Mouse (Mus musculus) midbrain, embryonic 12.5 days (tissue): ENCODE measurements around the gene Mien1. TPM values are rescaled to one million over a fixed set of nuclear protein-coding genes. Genes with fewer than 3 reads are reported as not detected.
A peak's percentile ranks its signal among the peaks of the same experiment; 100 is the strongest.

Experiments
- ATAC-seq: fragments of 200-750 bp; cut with Nextera tagmentation; 2 replicates; pipeline ENCODE4 v1.8.0; 2017; ENCODE audit warnings: low read depth, moderate TSS enrichment, moderate library complexity; ENCODE audit not compliant: low FRiP score
- H3K27ac ChIP-seq: fragments of 300-500 bp; sonication (generic); replicated peaks from 2 replicates; pipeline ENCODE4 v1.5.1; 2016; ENCODE audit warnings: mild to moderate bottlenecking
- H3K27me3 ChIP-seq: fragments of 300-500 bp; sonication (generic); 2 replicates; pipeline ENCODE4 v1.6.1; 2016; ENCODE audit warnings: mild to moderate bottlenecking
- H3K36me3 ChIP-seq: fragments of 300-500 bp; sonication (generic); 2 replicates; pipeline ENCODE4 v1.6.1; 2016
- H3K4me1 ChIP-seq: fragments of 300-500 bp; sonication (generic); 2 replicates; pipeline ENCODE4 v1.6.1; 2016
- H3K4me2 ChIP-seq: fragments of 300-500 bp; sonication (generic); replicated peaks from 2 replicates; pipeline ENCODE4 v1.6.1; 2016; ENCODE audit warnings: mild to moderate bottlenecking, moderate library complexity
- H3K4me3 ChIP-seq: fragments of 300-500 bp; sonication (generic); 2 replicates; pipeline ENCODE4 v1.5.1; 2016; ENCODE audit warnings: mild to moderate bottlenecking
- H3K9ac ChIP-seq: fragments of 300-500 bp; sonication (generic); replicated peaks from 2 replicates; pipeline ENCODE4 v1.6.1; 2016; ENCODE audit warnings: mild to moderate bottlenecking, moderate library complexity
- H3K9me3 ChIP-seq: fragments of 300-500 bp; sonication (generic); 2 replicates; pipeline ENCODE4 v1.6.1; 2016; ENCODE audit warnings: mild to moderate bottlenecking
- WGBS: fragments of 180-500 bp; shearing (Covaris S2); methylation state at CpG from one replicate; pipeline ENCODE4 v1.1.7; 2016; 5-methylcytosine and 5-hydroxymethylcytosine counted together
- polyA plus RNA-seq: library from polyadenylated mRNA; unstranded; fragments of >200 nt; fragmentation: Nextera tagmentation; extraction: Ambion mirVana; gene quantifications from 2 replicates; pipeline ENCODE4 v1.2.1, GENCODE M21; 2016

Mien1 gene
- polyA plus RNA-seq, 1 experiment from 2014 or later = 163 TPM

DNA sequence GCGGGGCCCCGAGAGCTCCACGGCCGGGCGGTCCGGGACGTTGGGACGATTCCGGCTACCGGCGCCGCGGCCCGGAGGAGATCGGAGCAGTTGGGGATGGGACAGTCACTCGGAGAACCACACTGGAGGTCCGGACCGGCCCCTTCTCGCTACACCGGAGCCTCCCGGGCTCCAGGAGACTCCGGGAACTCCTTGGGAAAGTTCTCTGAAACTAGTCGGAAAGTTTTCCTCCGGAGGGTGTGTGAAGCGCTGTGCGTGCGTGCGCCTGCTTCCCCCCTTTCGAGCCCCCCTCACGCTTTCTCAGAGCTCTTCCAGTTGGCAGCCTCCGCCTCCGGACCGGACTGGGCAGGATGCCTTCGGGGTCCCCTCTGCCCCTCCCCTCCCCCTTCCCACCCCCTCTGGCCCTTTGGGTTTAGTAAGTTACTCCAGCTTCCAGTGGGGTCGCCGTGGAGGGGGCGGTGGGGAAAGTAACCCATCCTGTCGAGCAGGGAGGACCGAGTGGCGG lies 25.9 kb downstream of the Mien1 start:
- peaks cover 38% of the 10 kb centered on the region for H3K4me1 ChIP-seq
- ATAC-seq = peak; percentile 56
- WGBS = under 1% methylated on average over 40 of the region's 40 CpGs

DNA sequence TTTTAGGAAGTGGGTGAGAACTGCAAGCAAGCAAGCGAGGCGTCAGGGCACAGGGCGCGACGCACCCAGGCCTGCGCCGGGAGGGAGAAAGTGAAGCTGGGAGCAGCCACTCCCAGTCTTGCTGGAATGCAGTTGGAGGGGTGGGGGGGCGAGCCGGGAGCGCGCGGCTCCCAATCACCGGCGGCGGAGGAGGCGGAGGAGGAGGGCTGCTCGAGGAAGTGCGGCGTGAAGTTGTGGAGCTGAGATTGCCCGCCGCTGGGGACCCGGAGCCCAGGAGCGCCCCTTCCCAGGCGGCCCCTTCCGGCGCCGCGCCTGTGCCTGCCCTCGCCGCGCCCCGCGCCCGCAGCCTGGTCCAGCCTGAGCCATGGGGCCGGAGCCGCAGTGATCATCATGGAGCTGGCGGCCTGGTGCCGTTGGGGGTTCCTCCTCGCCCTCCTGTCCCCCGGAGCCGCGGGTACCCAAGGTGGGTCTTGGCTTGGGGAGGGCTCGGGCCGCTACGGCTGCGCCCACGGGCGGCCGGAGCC lies 26.5 kb downstream of the Mien1 start, which contains the start of gene Erbb2:
TSS of gene Erbb2 (plus strand) at position 198 of the 524 bp plus-strand sequence.
- peak; percentile 70 for ATAC-seq

More for the DNA sequence above, 25.9 kb downstream of the Mien1 start:
- H3K9me3 ChIP-seq = no peaks in the 10 kb centered on the region
- H3K36me3 ChIP-seq = no peaks in the 10 kb centered on the region
- peak overlapping the region; percentile 80 for H3K9ac ChIP-seq
- peaks cover 43% of the 10 kb centered on the region for H3K27me3 ChIP-seq
- H3K27ac ChIP-seq = peak overlapping the region; percentile 67
- peak overlapping the region; percentile 97 for H3K4me2 ChIP-seq
- peak overlapping the region; percentile 79 for H3K4me3 ChIP-seq

GRCm38 (mm10) chr11:98409341-98409822 lies 29.4 kb downstream of the Mien1 start:
- H3K9ac ChIP-seq = 0 out of 2 replicates have a peak overlapping the region, but pooled peaks have one; percentile 12
- peaks cover 45% of the 10 kb centered on the region for H3K27me3 ChIP-seq
- peak; percentile 59; the same call in 1 of the 2 replicates for ATAC-seq
- peaks cover 38% of the 10 kb centered on the region for H3K4me1 ChIP-seq
- H3K27ac ChIP-seq = peak overlapping the region; percentile 8; the same call in 1 of the 2 replicates
- H3K9me3 ChIP-seq = no peaks in the 10 kb centered on the region
- no peaks in the 10 kb centered on the region for H3K36me3 ChIP-seq
- 0 out of 2 replicates have a peak overlapping the region, but pooled peaks have one; percentile 1 for H3K4me3 ChIP-seq
- peak overlapping the region; percentile 26 for H3K4me2 ChIP-seq
- 0% methylated on average over 9 of the region's 10 CpGs for WGBS

More for the DNA sequence above, 26.5 kb downstream of the Mien1 start, which contains the start of gene Erbb2:
- Histone ChIP-seq H3K4me3 (peak within 1 kb of the TSS; percentile 79), H3K4me1 (peaks cover 38% of the 10 kb centered on the region), H3K4me2 (peak within 1 kb of the TSS; percentile 97), H3K36me3 (no peaks in the 10 kb centered on the region), H3K27ac (peak within 1 kb of the TSS; percentile 67), H3K9ac (peak within 1 kb of the TSS; percentile 80), H3K9me3 (no peaks in the 10 kb centered on the region), H3K27me3 (peaks cover 43% of the 10 kb centered on the region)
- WGBS = under 1% methylated on average over 46 of the region's 49 CpGs

DNA sequence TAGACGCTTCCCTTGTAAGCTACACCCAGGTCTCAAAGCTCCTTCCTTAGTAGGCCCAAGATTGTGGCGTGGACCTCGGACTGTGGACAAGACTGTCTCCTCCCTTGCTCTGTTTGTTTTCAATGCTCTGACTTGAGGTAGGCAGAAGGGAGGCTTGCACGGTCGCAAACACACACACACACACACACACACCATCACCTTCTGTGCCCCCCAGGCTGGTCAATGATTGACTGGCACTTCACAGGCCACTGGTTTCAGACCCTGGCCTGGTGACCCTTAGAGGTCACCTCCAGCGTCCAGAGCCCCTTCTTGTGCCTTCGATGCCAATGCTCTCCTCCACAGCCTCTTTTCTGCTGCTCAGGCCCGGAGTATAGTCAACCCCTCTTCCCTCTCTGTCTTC lies 29.9 kb downstream of the Mien1 start:
- H3K4me3 ChIP-seq = 0 out of 2 replicates have a peak overlapping the region, but pooled peaks have one; percentile 1
- WGBS = 54% methylated on average over 8 of the region's 8 CpGs
- H3K9ac ChIP-seq = 0 out of 2 replicates have a peak overlapping the region, but pooled peaks have one; percentile 12
- ATAC-seq = no peak
- H3K36me3 ChIP-seq = no peaks in the 10 kb centered on the region
- no peaks in the 10 kb centered on the region for H3K9me3 ChIP-seq
- peaks cover 41% of the 10 kb centered on the region for H3K27me3 ChIP-seq
- peak overlapping the region; percentile 26 for H3K4me2 ChIP-seq
- peaks cover 33% of the 10 kb centered on the region for H3K4me1 ChIP-seq
- peak overlapping the region; percentile 8; the same call in 1 of the 2 replicates for H3K27ac ChIP-seq

- Histone ChIP-seq H3K4me1 (peaks cover 14% of the 10 kb centered on the region), H3K27ac (no peak overlapping the region), H3K9me3 (no peaks in the 10 kb centered on the region), H3K4me2 (no peak overlapping the region), H3K4me3 (no peak overlapping the region), H3K27me3 (peaks cover 35% of the 10 kb centered on the region), H3K9ac (no peak overlapping the region), H3K36me3 (no peaks in the 10 kb centered on the region)
- WGBS = 72% methylated on average over 6 of the region's 6 CpGs
- no peak for ATAC-seq
Measured at GRCm38 (mm10) chr11:98406621-98407020, 32.2 kb downstream of the Mien1 start.

GRCm38 (mm10) chr11:98400816-98401215 lies 38.0 kb downstream of the Mien1 start:
- H3K4me2 ChIP-seq = peak overlapping the region; percentile 68
- peak overlapping the region; percentile 74 for H3K4me3 ChIP-seq
- peaks cover 12% of the 10 kb centered on the region for H3K4me1 ChIP-seq
- no peak for ATAC-seq
- WGBS = 51% methylated on average over 3 of the region's 3 CpGs
- peaks cover 23% of the 10 kb centered on the region for H3K27me3 ChIP-seq
- peak overlapping the region; percentile 72 for H3K9ac ChIP-seq
- no peaks in the 10 kb centered on the region for H3K9me3 ChIP-seq
- no peaks in the 10 kb centered on the region for H3K36me3 ChIP-seq
- H3K27ac ChIP-seq = peak overlapping the region; percentile 98

- peaks cover 23% of the 10 kb centered on the region for H3K27me3 ChIP-seq
- peak; percentile 91 for ATAC-seq
- H3K36me3 ChIP-seq = no peaks in the 10 kb centered on the region
- peak within 1 kb of the TSS; percentile 74 for H3K4me3 ChIP-seq
- no peaks in the 10 kb centered on the region for H3K9me3 ChIP-seq
- under 1% methylated on average over 40 of the region's 40 CpGs for WGBS
- peaks cover 12% of the 10 kb centered on the region for H3K4me1 ChIP-seq
- peak within 1 kb of the TSS; percentile 72 for H3K9ac ChIP-seq
- peak within 1 kb of the TSS; percentile 98 for H3K27ac ChIP-seq
- peak within 1 kb of the TSS; percentile 68 for H3K4me2 ChIP-seq
Measured at GRCm38 (mm10) chr11:98400161-98400726, 38.5 kb downstream of the Mien1 start, which contains the start of gene Pgap3. TSS of gene Pgap3 (minus strand) at chr11:98400490.

GRCm38 (mm10) chr11:98397946-98398345 lies 40.8 kb downstream of the Mien1 start:
- Histone ChIP-seq H3K36me3 (no peaks in the 10 kb centered on the region), H3K9me3 (no peaks in the 10 kb centered on the region), H3K27ac (no peak overlapping the region), H3K4me2 (no peak overlapping the region), H3K9ac (no peak overlapping the region), H3K4me3 (no peak overlapping the region), H3K4me1 (peaks cover 17% of the 10 kb centered on the region), H3K27me3 (peaks cover 11% of the 10 kb centered on the region; the same call in 1 of the 2 replicates)
- ATAC-seq = no peak
- WGBS = 89% methylated on average over 7 of the region's 7 CpGs

GRCm38 (mm10) chr11:98395041-98395440 lies 43.8 kb downstream of the Mien1 start:
- no peak for ATAC-seq
- no peaks in the 10 kb centered on the region for H3K9me3 ChIP-seq
- H3K4me2 ChIP-seq = no peak overlapping the region
- H3K4me3 ChIP-seq = no peak overlapping the region
- WGBS = 67% methylated on average over 4 of the region's 4 CpGs
- H3K27ac ChIP-seq = no peak overlapping the region
- no peaks in the 10 kb centered on the region for H3K36me3 ChIP-seq
- H3K27me3 ChIP-seq = peaks cover 31% of the 10 kb centered on the region
- peaks cover 10% of the 10 kb centered on the region for H3K4me1 ChIP-seq
- H3K9ac ChIP-seq = no peak overlapping the region

DNA sequence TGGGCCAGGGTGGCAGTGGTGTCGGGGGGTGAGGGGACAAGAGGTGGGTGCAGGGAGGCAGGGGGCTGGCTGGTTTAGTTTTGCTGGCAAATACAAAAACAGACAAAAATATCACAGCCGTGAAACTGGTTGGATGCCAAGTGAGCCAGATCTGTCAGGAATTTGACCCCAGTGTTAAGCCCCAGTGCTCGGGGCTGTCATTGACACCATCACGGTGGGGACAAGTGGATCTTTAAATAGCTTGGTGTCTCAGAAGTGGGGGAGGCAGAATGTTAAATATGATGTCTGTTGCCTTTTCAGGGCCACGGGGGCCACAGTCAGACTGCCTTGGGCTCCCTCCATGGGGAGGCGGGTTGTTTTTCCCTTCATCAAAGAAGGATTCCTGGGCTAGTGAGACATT lies 44.5 kb downstream of the Mien1 start:
- Histone ChIP-seq H3K27me3 (peaks cover 37% of the 10 kb centered on the region), H3K36me3 (no peaks in the 10 kb centered on the region), H3K9me3 (no peaks in the 10 kb centered on the region), H3K27ac (no peak overlapping the region), H3K4me2 (no peak overlapping the region), H3K4me3 (no peak overlapping the region), H3K4me1 (peaks cover 5% of the 10 kb centered on the region; the same call in 1 of the 2 replicates), H3K9ac (no peak overlapping the region)
- no peak for ATAC-seq
- WGBS = 64% methylated on average over 6 of the region's 6 CpGs

GRCm38 (mm10) chr11:98393317-98393716 lies 45.5 kb downstream of the Mien1 start:
- H3K9ac ChIP-seq = no peak overlapping the region
- peaks cover 47% of the 10 kb centered on the region for H3K27me3 ChIP-seq
- WGBS = 82% methylated on average over 6 of the region's 6 CpGs
- no peaks in the 10 kb centered on the region for H3K36me3 ChIP-seq
- ATAC-seq = no peak
- no peaks in the 10 kb centered on the region for H3K9me3 ChIP-seq
- peaks cover 8% of the 10 kb centered on the region; the same call in 1 of the 2 replicates for H3K4me1 ChIP-seq
- no peak overlapping the region for H3K27ac ChIP-seq
- no peak overlapping the region for H3K4me2 ChIP-seq
- no peak overlapping the region for H3K4me3 ChIP-seq

GRCm38 (mm10) chr11:98392645-98393044 lies 46.1 kb downstream of the Mien1 start:
- Histone ChIP-seq H3K4me1 (peaks cover 8% of the 10 kb centered on the region; the same call in 1 of the 2 replicates), H3K27me3 (peaks cover 52% of the 10 kb centered on the region), H3K27ac (no peak overlapping the region), H3K4me2 (no peak overlapping the region), H3K36me3 (no peaks in the 10 kb centered on the region), H3K9ac (no peak overlapping the region), H3K9me3 (no peaks in the 10 kb centered on the region), H3K4me3 (no peak overlapping the region)
- WGBS = 41% methylated on average over 4 of the region's 4 CpGs
- ATAC-seq = no peak
